Mouse (Mus musculus) olfactory bulb, adult 2 months (tissue): ENCODE measurements around the gene Jpt2.

Experiments used
- CTCF ChIP-seq: fragments of 200-500 bp; IDR thresholded peaks from 2 replicates; pipeline ENCODE4 v1.5.1; 2012; ENCODE audit warnings: low read depth, mild to moderate bottlenecking, low read length, moderate library complexity; ENCODE audit not compliant: insufficient read depth
- POLR2A ChIP-seq: fragments of 200-500 bp; IDR thresholded peaks from 2 replicates; pipeline ENCODE4 v1.6.1; 2012; ENCODE audit warnings: mild to moderate bottlenecking, low read depth, low read length, moderate library complexity; ENCODE audit not compliant: insufficient read depth

DNA sequence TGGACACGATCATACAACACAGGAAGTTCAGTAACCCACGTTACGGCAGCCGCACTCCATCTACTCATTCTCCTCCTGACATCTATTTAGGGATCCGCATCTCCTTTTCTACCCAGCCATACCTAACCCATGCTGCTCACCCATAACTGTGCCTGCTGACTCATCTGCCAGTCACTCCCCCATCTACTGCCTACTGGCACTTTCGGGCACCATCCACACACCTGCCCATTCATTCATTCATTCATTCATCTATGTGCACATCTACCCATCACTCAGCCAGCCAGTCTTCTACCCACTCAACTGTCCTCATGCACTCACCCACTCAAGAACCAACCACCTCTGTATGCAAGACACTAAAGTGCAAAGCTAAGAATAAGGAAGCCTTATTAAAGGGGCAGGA lies 26.7 kb upstream of the Jpt2 start:
- TF ChIP-seq POLR2A, result no peak
- TF ChIP-seq CTCF, result no peak
